Mouse (Mus musculus) cortical plate, adult 2 months (tissue): Measurements from ENCODE around the gene Gatd1.
A peak's percentile ranks its signal among the peaks of the same experiment; 100 is the strongest.

ENCODE experiments used
- CTCF ChIP-seq: fragments of 200-500 bp; IDR thresholded peaks from 2 replicates; pipeline ENCODE4 v1.5.1; 2011; ENCODE audit warnings: mild to moderate bottlenecking, control low read depth, low read length; ENCODE audit not compliant: insufficient read depth; ENCODE audit errors: extremely low read depth
- POLR2A ChIP-seq: fragments of 200-500 bp; IDR thresholded peaks from 2 replicates; pipeline ENCODE4 v1.6.1; 2011; ENCODE audit warnings: mild to moderate bottlenecking, low read length, control low read depth; ENCODE audit not compliant: insufficient read depth; ENCODE audit errors: extremely low read depth

DNA sequence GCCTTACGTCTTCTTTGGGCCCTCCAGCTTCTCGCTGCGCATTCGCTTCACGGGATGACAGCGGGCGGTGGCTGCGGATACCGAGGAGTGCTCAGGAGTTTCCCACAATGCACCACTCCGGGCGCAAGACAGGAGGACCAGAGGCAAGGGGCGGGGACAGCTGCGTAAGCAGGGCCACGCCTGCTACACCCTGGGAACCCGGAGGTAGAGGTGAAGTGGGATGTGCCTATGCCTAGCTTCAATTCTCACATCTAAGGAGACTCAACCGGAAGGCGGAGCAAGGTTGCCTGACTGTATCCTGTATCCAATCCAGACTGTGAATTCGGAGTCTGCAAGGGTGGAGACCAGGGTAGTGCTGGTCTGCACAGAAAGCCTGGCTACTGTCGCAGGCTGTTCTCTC lies 15.4 kb upstream of the Gatd1 start, which contains the start of gene Cend1:
- no peak for TF ChIP-seq CTCF
- peak; percentile 85 for TF ChIP-seq POLR2A
